Mouse (Mus musculus): ENCODE results near the gene Srd5a3.

Gene Srd5a3

DNA sequence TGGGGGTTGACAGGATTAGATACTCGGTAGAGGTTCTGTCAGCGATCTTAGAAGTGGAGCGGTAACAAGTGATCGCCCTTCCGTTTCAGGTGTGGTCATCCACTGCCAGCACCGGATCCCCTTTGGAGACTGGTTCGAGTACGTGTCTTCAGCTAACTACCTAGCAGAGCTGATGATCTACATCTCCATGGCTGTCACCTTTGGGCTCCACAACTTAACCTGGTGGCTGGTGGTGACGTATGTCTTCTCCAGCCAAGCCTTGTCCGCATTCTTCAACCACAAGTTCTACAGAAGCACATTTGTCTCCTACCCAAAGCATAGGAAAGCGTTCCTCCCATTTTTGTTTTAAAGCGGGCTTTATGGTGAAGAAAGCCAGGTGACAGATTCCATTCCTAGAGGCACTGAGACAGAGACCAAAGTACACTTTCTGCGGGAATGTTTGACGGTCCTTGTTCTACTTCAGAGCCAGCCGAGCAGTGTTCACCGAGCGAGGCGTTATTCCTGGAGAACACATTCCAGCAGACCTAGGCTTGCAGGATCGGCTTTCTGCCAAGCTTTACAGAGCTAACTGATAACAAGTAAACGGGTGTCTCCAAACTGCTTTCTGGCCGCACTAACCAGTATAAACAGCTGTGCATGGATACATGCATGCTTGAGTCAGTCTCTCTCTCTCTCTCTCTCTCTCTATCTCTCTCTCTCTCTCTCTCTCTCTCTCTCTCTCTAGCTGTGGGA lies 14.5 kb downstream of the Srd5a3 start:
- DNase-seq, result no peak

DNA sequence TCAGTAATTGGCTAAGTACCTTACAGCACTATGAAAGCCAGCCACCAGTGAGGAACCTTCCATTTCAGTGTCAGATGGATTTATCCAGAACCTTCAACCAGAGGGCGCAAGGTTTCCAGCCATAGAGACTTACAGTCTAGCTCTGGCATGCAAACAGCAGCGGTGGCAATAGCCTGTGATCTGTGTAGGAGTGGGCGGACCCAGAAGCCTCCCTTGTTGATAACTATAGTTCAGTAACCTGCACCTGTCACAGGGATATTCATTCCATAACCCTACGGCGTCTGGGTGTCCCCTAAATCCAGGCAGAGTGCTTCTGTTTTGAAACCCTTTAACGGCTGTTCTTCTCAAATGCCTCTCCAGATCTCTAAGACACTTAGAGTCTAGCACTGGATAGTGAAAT lies 19.5 kb downstream of the Srd5a3 start:
- DNase-seq, result no peak

DNA sequence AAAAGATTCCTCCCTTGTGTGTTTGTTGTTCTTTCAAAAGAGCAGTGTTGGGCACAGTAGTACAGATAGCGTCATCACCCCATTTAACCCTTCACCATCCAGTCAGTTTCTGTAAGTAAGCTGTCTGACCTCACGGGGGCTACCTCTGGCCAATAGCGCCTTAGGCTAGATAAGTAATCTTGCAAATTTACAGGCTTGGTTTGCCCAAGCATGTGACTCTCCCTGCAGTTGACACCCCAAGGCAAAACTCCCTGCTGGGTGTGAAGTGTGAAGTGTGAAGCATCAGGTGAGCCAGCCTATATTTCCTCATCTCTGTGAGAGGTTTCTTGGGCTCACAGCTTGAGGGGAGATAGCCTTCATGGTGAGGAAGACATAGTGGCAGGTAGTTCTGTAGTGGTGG lies 20.0 kb downstream of the Srd5a3 start:
- DNase-seq, result no peak

DNA sequence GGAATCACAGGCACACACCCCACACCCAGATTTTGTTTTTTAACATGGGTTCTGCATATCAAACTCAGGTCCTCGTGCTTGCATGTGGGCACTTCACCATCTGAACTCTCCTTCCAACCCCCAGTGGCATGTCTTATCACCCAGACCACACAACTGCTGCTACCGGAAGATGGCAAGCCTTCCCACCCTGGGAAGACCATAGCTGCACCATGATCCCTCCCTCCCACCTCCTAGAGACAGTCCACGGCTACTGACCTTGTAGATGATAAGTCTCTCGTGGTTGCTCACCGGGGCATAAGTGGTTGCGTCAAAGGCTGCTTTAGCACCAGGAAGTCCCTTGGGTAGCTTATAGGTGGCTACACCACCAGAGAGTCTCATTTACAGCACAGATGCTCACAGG lies 21.4 kb downstream of the Srd5a3 start:
- peak; percentile 40 for DNase-seq

DNA sequence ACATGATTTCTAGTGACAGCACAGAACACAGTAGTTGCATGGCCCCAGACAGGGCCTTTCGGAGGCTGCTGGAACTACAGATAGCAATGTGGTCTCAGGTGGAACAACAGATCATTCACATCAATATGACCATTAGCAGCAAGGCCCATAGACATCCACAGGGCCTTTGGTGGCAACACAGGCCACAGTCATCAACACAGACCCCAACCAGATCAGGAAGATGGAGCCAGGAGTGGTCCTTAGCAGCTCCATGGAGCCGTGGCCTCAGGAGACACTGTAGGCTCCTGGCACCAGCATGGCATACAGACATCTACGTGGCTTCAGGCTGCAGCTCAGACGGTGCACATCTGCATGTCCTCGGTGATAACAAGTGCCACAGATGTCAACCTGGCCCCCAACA lies 22.9 kb downstream of the Srd5a3 start:
- no peak for DNase-seq

DNA sequence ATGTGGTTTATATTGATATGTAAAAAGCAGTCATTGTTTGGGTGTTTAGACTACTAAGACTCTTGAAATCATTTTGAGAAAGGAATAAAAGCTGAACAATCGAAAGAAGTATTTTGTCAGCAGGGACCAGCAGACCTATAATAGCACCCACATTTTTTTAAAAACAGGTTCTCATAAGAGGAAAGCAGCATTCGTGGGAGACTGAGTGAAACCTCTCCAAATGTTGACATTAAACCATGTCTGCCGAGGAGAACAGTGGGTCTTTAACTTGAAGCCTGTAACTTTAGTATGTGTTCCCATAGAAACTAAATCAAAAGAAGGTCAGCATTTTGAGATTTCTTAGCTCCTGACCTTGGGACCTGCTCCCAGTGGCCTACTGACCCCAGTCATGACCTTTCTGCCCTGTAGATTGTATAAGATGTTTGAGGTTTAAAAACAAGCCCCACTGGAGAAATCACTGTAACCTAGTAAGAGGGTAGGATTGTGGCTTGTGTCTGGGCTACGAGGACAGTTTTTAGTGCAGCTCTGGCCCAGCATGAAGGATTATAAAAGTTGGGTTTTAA lies 23.8 kb downstream of the Srd5a3 start:
- no peak for DNase-seq

DNA sequence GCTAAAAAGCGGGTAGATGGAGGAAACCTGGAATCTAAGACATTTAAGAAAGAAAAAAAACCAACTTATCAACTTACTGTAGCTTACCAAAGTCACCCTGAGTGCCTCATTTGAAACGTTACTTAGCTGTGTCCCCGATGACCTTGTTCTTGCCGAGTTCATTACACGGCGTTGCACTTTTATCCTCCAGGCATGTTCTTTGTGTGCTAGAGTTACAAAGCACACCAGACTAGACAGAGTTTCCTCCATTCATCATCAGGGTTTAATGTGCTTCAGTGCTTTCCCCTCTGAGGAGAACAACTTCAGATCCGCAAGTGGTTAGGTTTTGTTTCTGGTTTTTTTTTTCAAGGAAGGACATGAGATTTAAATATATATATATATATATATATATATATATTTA lies 24.8 kb downstream of the Srd5a3 start:
- DNase-seq, result no peak

DNA sequence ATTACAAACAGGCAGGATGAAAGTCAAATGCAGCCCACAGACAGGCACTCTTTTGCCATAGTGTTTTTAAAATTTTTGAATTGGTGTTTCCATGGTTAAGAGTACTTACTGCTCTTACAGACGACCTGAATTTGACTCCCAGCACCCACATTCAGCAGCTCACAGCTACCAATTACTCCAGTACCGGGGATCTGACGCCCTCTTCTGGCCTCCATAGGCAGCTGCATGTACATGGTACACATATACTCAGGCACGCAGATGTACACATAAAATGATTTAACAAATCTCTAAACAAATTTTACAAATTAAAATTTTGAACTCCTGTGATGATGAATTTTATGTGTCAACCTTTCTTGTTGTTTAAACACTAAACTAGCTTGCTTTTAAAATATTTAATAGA lies 30.5 kb downstream of the Srd5a3 start:
- no peak for DNase-seq

DNA sequence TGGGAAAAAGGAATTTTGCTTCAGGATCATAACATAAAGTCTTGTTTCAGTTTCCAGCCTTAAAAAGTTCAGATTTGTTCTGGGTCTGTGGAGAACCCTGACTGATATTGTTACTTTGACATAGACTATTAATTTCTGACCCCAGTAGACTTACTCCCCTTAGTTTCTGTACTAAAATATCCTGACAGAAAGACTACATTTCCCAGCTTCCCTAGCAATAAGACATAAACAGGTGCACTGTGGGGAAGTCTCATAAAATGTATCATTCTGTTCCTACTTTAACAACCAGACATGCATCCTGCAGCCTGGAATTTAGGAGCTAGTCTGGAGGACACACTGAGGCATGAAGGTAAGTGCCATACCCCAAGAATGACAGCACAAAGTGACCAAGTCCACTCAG lies 31.0 kb downstream of the Srd5a3 start:
- DNase-seq, result no peak

DNA sequence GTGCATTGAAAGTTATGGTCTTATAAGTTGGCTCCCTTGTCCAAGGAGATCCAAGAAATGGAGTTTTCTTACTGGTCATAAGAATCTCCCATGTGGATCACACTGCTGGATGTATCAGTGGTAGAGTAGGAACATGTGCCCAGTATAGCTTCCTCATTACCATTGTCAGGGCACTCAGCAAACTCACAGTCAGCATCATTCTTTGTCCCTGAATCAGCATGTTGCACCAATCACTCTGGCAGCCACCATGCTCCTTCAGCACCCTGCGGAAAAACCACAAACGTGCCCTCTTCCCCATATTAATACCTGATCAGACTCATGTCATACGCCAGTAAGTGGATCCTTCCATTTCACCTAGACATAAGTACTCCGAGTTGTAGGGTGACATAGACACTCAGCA lies 35.0 kb downstream of the Srd5a3 start:
- DNase-seq, result no peak

DNA sequence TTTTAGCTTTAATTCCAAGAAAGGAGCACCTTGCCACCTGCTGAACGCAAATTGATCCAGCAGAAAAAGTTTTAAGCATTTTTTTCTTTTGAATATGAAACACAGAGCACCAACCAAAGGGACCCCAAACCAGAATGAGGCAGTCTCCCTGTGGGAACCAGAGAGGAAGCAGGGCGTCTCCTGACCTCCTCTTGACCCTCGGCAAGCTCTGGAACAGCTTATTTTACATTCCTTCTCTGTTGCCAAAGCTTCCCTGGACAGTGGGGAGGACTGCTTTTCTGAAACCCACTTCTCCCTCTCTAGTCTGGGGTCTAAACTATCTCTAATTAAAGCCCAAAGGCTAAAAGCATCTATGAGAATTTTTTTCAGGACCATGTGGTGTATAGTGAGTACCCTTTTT lies 36.3 kb downstream of the Srd5a3 start:
- no peak for DNase-seq

DNA sequence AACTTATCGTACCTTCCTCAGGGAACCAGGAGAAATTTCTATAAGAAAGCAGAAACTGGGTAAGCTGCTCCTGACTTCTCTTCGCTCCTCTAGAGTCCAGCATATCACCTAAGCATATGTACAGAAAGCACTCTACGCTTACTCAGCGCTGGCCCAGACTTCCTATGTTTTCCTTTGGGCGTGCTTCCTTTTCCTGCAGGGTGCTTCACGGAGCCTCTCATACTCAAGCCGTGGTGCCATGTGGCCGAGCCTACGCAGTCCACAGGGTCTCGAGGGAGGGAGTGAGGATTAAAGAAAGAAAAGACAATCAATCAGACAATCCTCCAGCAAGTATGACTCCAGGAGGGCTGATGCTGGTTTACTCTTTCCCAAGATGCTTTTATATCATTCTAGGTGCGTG lies 36.8 kb downstream of the Srd5a3 start:
- DNase-seq, result no peak

DNA sequence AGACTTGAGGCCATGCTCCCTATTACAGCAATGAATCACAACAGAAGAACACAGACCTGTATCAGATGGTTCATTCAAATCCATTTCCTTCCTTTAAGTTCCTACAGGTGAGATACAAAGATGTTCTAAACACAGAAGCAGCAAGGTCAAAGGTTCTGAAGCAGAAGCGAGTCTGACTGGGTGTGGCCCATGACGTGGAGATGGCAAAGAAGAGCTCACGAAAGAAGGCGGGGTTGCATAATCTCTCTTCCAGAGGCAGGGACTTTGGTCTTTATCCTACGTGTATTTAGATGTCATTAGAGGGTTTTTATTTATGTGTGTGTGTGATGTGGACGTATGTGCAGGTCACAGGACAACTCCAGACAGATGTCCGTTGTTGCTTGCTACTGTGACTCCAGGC lies 37.6 kb downstream of the Srd5a3 start:
- no peak for DNase-seq

DNA sequence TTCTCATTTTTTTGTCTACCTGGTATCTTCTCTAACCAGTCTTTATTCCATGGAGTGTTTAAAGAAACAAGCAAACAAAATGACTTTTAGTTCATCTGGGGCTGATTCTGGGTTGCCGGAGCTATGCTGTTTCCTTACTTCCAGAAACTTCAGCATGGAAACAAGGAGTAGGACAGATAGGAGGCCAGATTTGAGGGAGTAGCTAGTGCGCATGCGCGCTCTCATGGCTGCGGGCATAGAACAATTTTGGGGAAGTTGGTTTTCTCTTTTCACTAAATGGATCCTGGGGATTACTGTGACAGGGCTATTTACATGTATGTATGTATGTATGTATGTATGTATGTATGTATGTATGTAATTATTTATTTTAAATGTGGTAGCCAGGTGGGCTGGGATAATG lies 39.1 kb downstream of the Srd5a3 start:
- DNase-seq, result no peak

DNA sequence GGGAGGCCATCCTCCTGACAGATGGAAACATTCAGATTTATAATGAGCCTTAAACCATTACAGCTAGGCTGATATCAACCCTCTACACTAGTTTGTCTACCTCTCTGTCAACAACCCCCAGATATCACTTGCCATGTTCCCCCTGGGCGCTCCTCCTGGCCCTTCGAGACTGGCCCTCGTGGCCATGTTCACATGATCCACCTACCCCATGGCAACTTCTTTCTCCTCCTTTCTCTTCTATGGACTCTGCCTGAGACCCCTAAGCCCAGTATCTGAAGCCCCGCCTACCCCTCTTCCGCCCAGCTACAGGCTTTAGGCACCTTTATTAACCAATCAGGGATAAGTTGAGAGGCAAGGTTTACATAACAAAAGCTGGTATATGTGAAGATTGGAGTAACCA lies 39.7 kb downstream of the Srd5a3 start:
- no peak for DNase-seq

DNA sequence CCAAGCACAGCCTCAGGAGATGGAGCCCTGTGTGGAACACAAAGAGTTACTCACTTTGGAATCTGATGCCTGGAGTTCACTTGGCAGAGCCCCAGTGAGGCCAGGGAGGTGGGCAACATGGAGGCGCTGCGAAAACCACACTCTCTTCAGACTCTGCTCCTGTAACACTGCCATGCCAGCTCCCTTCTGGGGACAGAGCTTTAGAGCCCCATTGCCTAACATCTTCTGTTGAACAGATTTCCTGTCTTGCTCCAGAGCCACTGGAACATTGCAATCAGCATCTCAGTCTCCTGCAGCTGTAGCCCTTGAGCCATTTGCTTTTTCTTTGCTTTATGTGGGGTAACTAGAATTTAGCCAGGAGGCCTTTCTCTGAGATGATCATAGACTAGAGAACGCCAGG lies 42.3 kb downstream of the Srd5a3 start:
- no peak for DNase-seq

DNA sequence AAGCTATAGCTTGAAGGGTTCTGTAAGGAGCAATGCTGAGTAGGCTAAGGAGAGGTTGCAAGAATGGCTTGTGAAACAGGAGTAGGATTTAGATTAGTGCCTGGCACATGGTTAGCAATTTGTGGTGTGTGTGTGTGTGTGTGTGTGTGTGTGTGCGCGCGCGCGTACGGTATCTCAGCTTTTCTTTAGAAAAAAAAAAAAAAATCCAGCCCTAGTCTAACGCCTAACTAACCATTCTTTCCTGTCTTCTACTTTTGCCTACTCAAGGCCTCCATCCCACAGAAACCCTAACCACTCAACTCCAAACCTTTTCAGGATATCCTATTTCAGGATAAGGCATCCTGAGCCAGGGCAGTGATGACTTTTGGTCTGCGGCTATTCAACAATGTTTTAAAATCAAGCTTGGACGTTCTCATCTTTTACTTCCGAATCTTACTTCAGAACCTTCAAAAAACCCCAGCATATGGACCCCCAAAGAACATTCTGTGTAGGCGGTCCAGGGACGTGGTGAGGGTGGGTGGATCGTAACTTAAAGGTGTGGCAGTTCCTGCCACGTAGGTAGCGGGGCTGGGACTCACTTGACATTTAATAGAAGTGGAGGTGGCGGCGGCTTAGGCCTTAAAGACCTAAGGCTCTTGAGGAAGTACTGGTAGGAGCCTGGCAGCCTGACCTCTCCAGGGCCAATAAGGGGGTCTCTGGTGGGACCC lies 43.1 kb downstream of the Srd5a3 start:
- no peak for DNase-seq

DNA sequence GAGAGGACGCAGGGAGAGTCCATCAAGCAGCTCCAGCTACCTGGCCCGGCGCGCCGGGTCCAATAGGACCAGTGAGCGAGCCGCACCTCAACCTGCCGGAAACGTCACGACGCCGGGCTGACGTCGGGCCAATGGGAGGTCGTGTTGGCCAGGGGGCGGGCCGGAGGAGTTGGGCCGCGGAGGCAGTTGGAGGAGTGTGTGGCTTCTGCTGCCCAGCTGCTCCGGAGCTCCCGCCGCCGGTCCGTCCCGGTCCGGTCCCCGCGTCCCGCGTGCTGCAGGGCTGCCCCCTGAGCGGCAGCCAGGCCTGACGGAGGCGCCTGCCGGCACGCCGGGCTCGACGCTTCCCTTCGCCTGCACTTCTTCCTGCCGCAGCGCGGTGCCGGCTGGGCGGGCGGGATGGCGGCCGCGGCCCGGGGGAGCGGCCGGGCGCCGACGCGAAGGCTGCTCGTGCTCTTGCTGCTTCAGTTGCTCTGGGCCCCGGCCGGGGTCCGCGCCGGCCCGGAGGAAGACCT lies 43.7 kb downstream of the Srd5a3 start, which contains the start of gene Tmem165:
Tmem165 (plus strand) TSS at position 131 of the 512 bp plus-strand sequence.
- peak; percentile 95 for DNase-seq

DNA sequence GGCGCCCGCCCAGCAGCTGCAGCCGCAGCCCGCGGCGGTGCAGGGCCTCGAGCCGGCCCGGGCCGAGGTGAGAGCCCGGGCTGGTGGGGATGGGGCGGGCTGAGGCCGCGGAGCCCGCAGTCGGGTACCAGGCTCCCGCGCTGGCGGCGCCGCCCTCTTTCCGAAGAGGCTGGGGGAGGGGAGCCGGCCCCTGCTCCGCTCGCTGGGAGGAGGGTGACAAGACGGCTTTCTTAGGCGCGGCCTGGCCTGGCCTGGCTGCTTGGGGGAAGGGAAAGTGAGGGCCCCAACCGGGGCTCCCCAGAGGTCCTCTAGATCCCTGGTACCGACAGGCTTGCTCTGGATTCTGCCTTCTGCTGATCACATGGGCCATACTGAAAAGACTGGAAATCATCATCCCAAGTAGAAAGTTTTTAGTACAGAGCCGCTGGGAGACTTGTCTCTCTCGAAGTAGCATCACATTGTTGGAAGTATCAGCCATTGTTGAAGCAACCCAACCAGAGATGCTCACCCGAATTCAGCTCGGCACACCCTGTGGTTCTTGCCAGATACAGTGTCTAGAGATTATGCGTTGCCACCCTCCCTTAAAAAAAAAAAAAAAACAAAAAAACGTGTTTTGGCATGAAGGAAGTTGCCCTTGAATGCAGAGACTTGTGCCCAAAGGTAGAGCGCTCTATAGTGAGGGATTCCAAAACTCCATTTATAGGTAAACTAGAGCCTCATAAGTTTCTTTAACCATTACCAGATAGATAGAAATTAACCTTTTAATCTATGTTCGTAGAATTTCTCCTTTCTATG lies 44.4 kb downstream of the Srd5a3 start:
- peak; percentile 88 for DNase-seq

DNA sequence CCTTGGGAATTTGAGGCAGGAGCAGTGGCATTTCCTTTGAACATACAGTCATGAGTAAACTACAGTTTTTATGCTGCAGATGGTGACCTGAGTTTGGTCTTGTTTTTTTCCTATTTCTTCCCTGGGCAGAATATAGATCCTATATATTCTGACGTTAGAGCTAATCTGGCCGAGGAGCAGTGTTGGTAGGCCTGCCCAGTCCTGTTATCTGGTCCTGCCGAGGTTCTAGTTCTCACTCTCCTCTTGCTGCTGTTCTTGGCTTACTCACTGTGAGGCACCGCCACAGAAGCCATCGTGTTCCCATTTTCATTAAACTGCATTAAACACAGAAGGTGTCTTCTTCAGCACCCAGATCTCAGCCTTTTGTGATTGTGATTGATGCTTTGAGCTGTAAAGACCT lies 47.8 kb downstream of the Srd5a3 start:
- no peak for DNase-seq

DNA sequence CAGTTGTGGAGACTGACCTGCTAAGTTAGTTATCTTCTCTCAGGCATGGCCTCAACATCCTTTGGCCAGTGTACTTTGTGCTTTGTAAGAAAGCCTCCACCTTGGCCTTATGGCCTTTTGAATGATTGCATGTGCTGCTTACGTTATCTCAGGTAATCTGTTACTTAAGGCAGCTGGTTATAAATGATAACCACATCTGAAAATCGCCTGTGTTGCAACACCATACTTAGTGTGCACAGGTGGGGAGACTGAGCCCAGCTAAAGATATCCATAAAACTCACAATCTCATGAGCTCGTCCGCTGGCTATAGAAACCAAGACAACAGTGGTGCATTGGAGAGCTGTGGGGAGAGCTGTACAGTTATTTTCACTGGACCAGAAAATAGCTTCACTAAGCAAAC lies 50.5 kb downstream of the Srd5a3 start:
- no peak for DNase-seq

DNA sequence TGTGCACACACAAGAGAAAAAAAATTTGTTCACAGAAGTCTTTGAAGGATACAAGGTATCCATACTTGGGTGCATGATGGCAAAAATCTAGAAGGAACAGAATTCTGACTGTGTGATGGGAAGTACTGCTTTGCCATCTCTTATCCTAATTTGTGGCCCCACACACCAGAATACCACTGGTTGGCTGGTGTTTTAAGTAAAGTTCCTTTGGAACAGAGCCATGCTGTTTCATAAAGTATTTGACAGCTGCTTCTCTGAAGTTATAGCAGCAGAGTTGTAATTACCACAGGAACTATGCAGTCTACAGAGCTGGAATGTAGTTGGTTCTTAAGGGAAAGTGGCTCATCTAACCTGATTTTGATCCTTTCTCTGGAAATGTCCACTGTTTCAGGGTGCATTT lies 53.0 kb downstream of the Srd5a3 start:
- no peak for DNase-seq

DNA sequence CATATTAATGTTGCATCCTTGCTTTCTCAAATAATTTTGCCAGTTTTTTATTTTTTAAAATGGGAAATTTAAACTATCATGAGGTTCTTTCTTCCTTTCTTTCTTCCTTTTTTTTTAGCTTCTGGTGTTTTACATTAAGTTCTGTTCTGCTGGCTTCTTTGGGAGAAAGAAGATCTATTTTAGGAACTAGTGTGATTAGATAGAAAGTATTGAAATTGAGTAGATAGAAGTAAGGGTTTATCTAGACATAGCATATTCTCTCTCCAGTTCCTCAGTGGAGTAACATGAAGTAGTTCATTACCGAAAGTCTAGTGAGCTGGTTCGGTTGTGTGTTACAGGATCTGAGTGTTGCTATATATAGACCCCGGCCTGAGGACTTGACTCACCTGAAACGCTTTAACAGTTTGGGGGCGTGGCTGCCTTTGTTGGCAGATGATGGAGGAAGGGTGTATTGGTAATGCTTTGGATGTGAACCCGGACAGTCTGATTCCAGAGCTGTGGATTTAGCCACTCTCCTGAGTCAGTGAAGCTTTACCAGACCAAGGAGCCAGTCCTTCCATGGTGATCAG lies 54.4 kb downstream of the Srd5a3 start:
- no peak for DNase-seq
